Mouse (Mus musculus) adrenal gland (tissue): ENCODE measurements around the gene Ssxb5.
"Not testable (repeated sequence)": the region's sequence is repeated elsewhere in the genome, so short reads cannot be mapped to it uniquely, and the experiment has no call there.

Experiments used
- intact Hi-C: fragments of 180-260 bp; cut with DNase I; formaldehyde crosslinking; loops from one replicate; pipeline ENCODE4 v1.15.1; 2025
- long read RNA-seq, 2 experiments: library from polyadenylated mRNA; unstranded; transcript quantifications; one replicate each; pipeline ENCODE4 v2.0.0; 2020; ENCODE audit warnings: borderline replicate concordance in 1 of 2; ENCODE audit not compliant: insufficient replicate concordance in 1 of 2

Gene Ssxb5
- long read RNA-seq, experiment 1, result 0 reads
- long read RNA-seq, experiment 2, result 0 reads

- intact Hi-C loops, result not testable (repeated sequence)
Observed at GRCm38 (mm10) chrX:8803391-8803790, at the start of gene Ssxb5. Ssxb5 (plus strand) TSS chrX:8803691.

- intact Hi-C loops, result no loop called here
Observed at GRCm38 (mm10) chrX:8832043-8832442, 28.6 kb downstream of the Ssxb5 start.

- intact Hi-C loops, result no loop called here
Observed at GRCm38 (mm10) chrX:8843694-8844093, 40.2 kb downstream of the Ssxb5 start, which contains the start of gene Gm6592. Gm6592 (plus strand) TSS chrX:8843994.

GRCm38 (mm10) chrX:8852486-8852885 lies 49.0 kb downstream of the Ssxb5 start:
- intact Hi-C loops, result no loop called here
